In genomic region chr19:24553291-24554075, GRCm38 (mm10) we compare ENCODE assay signal across 10 mouse cellular contexts. TPM values are rescaled to one million over a fixed set of nuclear protein-coding genes. Genes with fewer than 3 reads are reported as not detected.
DNase-seq lines count a peak whose midpoint lies in the region; ATAC-seq and TF ChIP-seq lines count a peak whose summit lies in the region.
"Had no signal": no experiment of that assay in that cellular context is flagged by ENCODE, and none has a peak within 500 bp of the region (broad histone marks: within the 10 kb centered on the region; RNA-seq: fewer than 3 reads in every experiment).

No protein-coding gene starts in this region.

- no peak for DNase-seq in heart, postnatal 36 days
- no peak for DNase-seq in G1E (ENCODE audit: low spot score)
- peak; percentile 73 for DNase-seq in Muller cell, postnatal 12 days (ENCODE audit: inconsistent ontology term)
- DNase-seq in lung, embryonic 14.5 days: peak; percentile 54
- no peak for DNase-seq in adrenal gland, postnatal 36 days
- DNase-seq in thymus, adult 18-20 months: no peak
- DNase-seq: adrenal gland, postnatal 14 days had no signal

- peak overlapping the region; percentile 92; the same call in 1 of the 2 replicates for H3K4me3 ChIP-seq in heart, embryonic 15.5 days
- peak overlapping the region; percentile 99 for H3K4me3 ChIP-seq in G1E (ENCODE audit: low read depth, low read length)
- no peak overlapping the region for H3K4me3 ChIP-seq in lung, embryonic 14.5 days (ENCODE audit: low read depth, low read length)
- H3K4me3 ChIP-seq: embryonic facial prominence, embryonic 12.5 days; midbrain, embryonic 13.5 days had no signal

- WGBS in heart, embryonic 15.5 days: 51% methylated on average over 12 of the region's 12 CpGs
- WGBS in lung, embryonic 14.5 days: 48% methylated on average over 12 of the region's 12 CpGs

- H3K36me3 ChIP-seq in heart, embryonic 15.5 days: no peaks in the 10 kb centered on the region
- peaks cover 21% of the 10 kb centered on the region for H3K36me3 ChIP-seq in G1E (replicated peaks)
- H3K36me3 ChIP-seq in lung, embryonic 14.5 days (ENCODE audit: insufficient read depth): no peaks in the 10 kb centered on the region
- H3K36me3 ChIP-seq: embryonic facial prominence, embryonic 12.5 days; midbrain, embryonic 13.5 days had no signal

- H3K4me1 ChIP-seq in heart, embryonic 15.5 days (replicated peaks): peaks cover 32% of the 10 kb centered on the region
- peaks cover 53% of the 10 kb centered on the region for H3K4me1 ChIP-seq in G1E (ENCODE audit: insufficient read depth, low read depth, low read length)
- H3K4me1 ChIP-seq in lung, embryonic 14.5 days (ENCODE audit: insufficient read depth): peaks cover 7% of the 10 kb centered on the region; the same call in 1 of the 2 replicates

- H3K9me3 ChIP-seq in heart, embryonic 15.5 days (replicated peaks): no peaks in the 10 kb centered on the region
- H3K9me3 ChIP-seq in G1E (replicated peaks): peaks cover 3% of the 10 kb centered on the region
- no peaks in the 10 kb centered on the region for H3K9me3 ChIP-seq in lung, embryonic 14.5 days (ENCODE audit: low read depth, low read length)
- H3K9me3 ChIP-seq: midbrain, embryonic 13.5 days had no signal

- no peak for ATAC-seq in heart, embryonic 15.5 days (replicated peaks; ENCODE audit: insufficient number of reproducible peaks, insufficient read depth, low FRiP score, low read depth)
- no peak for ATAC-seq in G1E (ENCODE audit: extremely low read depth, insufficient number of reproducible peaks, low FRiP score, poor library complexity, severe bottlenecking)
- no peak for ATAC-seq in lung, embryonic 14.5 days (ENCODE audit: insufficient read depth)
- ATAC-seq: midbrain, embryonic 13.5 days had no signal

- H3K9ac ChIP-seq in heart, embryonic 15.5 days: no peak overlapping the region; the same call in 1 of the 2 replicates
- H3K9ac ChIP-seq in lung, embryonic 14.5 days: no peak overlapping the region
- H3K9ac ChIP-seq: embryonic facial prominence, embryonic 12.5 days; midbrain, embryonic 13.5 days had no signal

- no peak overlapping the region for H3K27ac ChIP-seq in heart, embryonic 15.5 days
- peak overlapping the region; percentile 61; the same call in 1 of the 2 replicates for H3K27ac ChIP-seq in lung, embryonic 14.5 days (ENCODE audit: low read depth)
- H3K27ac ChIP-seq: embryonic facial prominence, embryonic 12.5 days; midbrain, embryonic 13.5 days had no signal

- peak overlapping the region; percentile 90 for H3K4me2 ChIP-seq in heart, embryonic 15.5 days
- H3K4me2 ChIP-seq in lung, embryonic 14.5 days: peak overlapping the region; percentile 89

- intact Hi-C loops in heart, postnatal 36 days (cut with DNase I): no loop called here

- TF ChIP-seq CTCF in G1E (IDR thresholded peaks at IDR 0.05; ENCODE audit: low read depth, low read length): no peak
- no peak for TF ChIP-seq CTCF in lung, embryonic 14.5 days (IDR thresholded peaks at IDR 0.05; ENCODE audit: low read depth)

- no peaks in the 10 kb centered on the region for H3K27me3 ChIP-seq in heart, embryonic 15.5 days
- H3K27me3 ChIP-seq in G1E (ENCODE audit: insufficient read depth, low read length): no peaks in the 10 kb centered on the region
- peaks cover 26% of the 10 kb centered on the region for H3K27me3 ChIP-seq in lung, embryonic 14.5 days (ENCODE audit: insufficient read depth, low read length)

RNA-seq across cellular contexts. Expression of gene Pip5k1b, which starts 2.2 kb away (rescaled TPM):
- 7.5 and 9.3 TPM in 2 replicates for polyA plus RNA-seq in heart, embryonic 15.5 days (2015; fragmentation: Nextera tagmentation; extraction: Ambion mirVana)
- 10 to 100 TPM; 22.1 to 27.5 TPM for total RNA-seq in heart, postnatal 36 days (2021)
- total RNA-seq in G1E (2014; fragmentation: Nextera tagmentation) (66.4 and 69.3 TPM in 2 replicates), G1E (2017) (20.4 and 23.6 TPM in 2 replicates)
- 11.1 and 12.7 TPM in 2 replicates for polyA plus RNA-seq in G1E (2012)
- polyA plus RNA-seq in lung, embryonic 14.5 days (2014; fragmentation: Nextera tagmentation; extraction: Ambion mirVana): 2.3 and 2.6 TPM in 2 replicates
- total RNA-seq in adrenal gland, postnatal 36 days (2021): 10 to 100 TPM; 18.7 to 20.1 TPM

Comparison
In these comparisons a context has a peak if more than half of its experiments do, and no peak if none do; other contexts are left out.
1. DNase-seq: peak in Muller cell, postnatal 12 days (single experiment) and lung, embryonic 14.5 days (single experiment); none in heart, postnatal 36 days (0 of 2), G1E (single experiment), adrenal gland, postnatal 36 days (0 of 2) and thymus, adult 18-20 months (0 of 2).